Mouse (Mus musculus) hindbrain, embryonic 11.5 days (tissue): Measurements from ENCODE around the gene Srsf3. TPM values are rescaled to one million over a fixed set of nuclear protein-coding genes. Genes with fewer than 3 reads are reported as not detected.
"Not testable (repeated sequence)": the region's sequence is repeated elsewhere in the genome, so short reads cannot be mapped to it uniquely, and the experiment has no call there.

ENCODE experiments used
- ATAC-seq: fragments of 200-750 bp; cut with Nextera tagmentation; 2 replicates; pipeline ENCODE4 v1.8.0; 2017; ENCODE audit warnings: mild to moderate bottlenecking, moderate TSS enrichment, moderate library complexity; ENCODE audit not compliant: low FRiP score
- DNase-seq: peaks from one replicate; pipeline ENCODE4 v3.0.0-alpha.2; 2015; ENCODE audit warnings: low spot score
- H3K27ac ChIP-seq: fragments of 300-500 bp; sonication (generic); 2 replicates; pipeline ENCODE4 v1.5.1; 2014; ENCODE audit warnings: mild to moderate bottlenecking, low read depth, low read length
- H3K27me3 ChIP-seq: fragments of 300-500 bp; sonication (generic); 2 replicates; pipeline ENCODE4 v1.6.1; 2014; ENCODE audit warnings: mild to moderate bottlenecking, low read length, moderate library complexity, mixed read lengths; ENCODE audit not compliant: control insufficient read depth, insufficient read depth
- H3K36me3 ChIP-seq: fragments of 300-500 bp; sonication (generic); 2 replicates; pipeline ENCODE4 v1.6.1; 2014; ENCODE audit warnings: mild to moderate bottlenecking, low read length, moderate library complexity, mixed read lengths; ENCODE audit not compliant: control insufficient read depth, insufficient read depth
- H3K4me1 ChIP-seq: fragments of 300-500 bp; sonication (generic); replicated peaks from 2 replicates; pipeline ENCODE4 v1.6.1; 2014; ENCODE audit warnings: low read length, mixed read lengths; ENCODE audit not compliant: control insufficient read depth, insufficient read depth
- H3K4me2 ChIP-seq: fragments of 300-500 bp; sonication (generic); replicated peaks from 2 replicates; pipeline ENCODE4 v1.6.1; 2014; ENCODE audit warnings: mild to moderate bottlenecking, low read depth, low read length
- H3K4me3 ChIP-seq: fragments of 300-500 bp; sonication (generic); 2 replicates; pipeline ENCODE4 v1.5.1; 2014; ENCODE audit warnings: low read depth, low read length
- H3K9ac ChIP-seq: fragments of 300-500 bp; sonication (generic); 2 replicates; pipeline ENCODE4 v1.6.1; 2014; ENCODE audit warnings: low read depth, low read length
- H3K9me3 ChIP-seq: fragments of 300-500 bp; sonication (generic); 2 replicates; pipeline ENCODE4 v1.6.1; 2016; ENCODE audit warnings: low read length; ENCODE audit not compliant: control insufficient read depth
- WGBS: fragments of 180-500 bp; shearing (Covaris S2); extraction: QIAGEN DNeasy Blood & Tissue Kit; methylation state at CpG from one replicate; pipeline ENCODE4 v1.1.7; 2014; 5-methylcytosine and 5-hydroxymethylcytosine counted together
- polyA plus RNA-seq: library from polyadenylated mRNA; unstranded; fragments of >200 nt; fragmentation: Nextera tagmentation; extraction: Ambion mirVana; gene quantifications from 2 replicates; pipeline ENCODE4 v1.2.1, GENCODE M21; 2014

The Srsf3 gene
- polyA plus RNA-seq, 1 experiment from 2014 or later, result 854 TPM

- DNase-seq (no peak), ATAC-seq (no peak)
- H3K4me1 ChIP-seq, result no peaks in the 10 kb centered on the region
- H3K4me3 ChIP-seq, result peak overlapping the region; percentile 90
- peak overlapping the region; percentile 95 for H3K4me2 ChIP-seq
- peak overlapping the region; percentile 98 for H3K9ac ChIP-seq
- H3K27ac ChIP-seq, result no peak overlapping the region
- WGBS, result 0% methylated on average over 6 of the region's 6 CpGs
- H3K36me3 ChIP-seq, result peaks cover 13% of the 10 kb centered on the region
- H3K27me3 ChIP-seq, result no peaks in the 10 kb centered on the region
- no peaks in the 10 kb centered on the region for H3K9me3 ChIP-seq
These were observed 1.2 kb downstream of the Srsf3 start for GRCm38 (mm10) chr17:29033569-29034061.

GRCm38 (mm10) chr17:29034264-29034663, 1.8 kb downstream of the Srsf3 start:
- Histone ChIP-seq H3K4me1 (no peaks in the 10 kb centered on the region), H3K4me3 (peak overlapping the region; percentile 90), H3K4me2 (peak overlapping the region; percentile 95), H3K9ac (peak overlapping the region; percentile 98), H3K36me3 (peaks cover 14% of the 10 kb centered on the region), H3K27me3 (no peaks in the 10 kb centered on the region), H3K9me3 (no peaks in the 10 kb centered on the region), H3K27ac (no peak overlapping the region)
- DNase-seq (no peak), ATAC-seq (no peak)

- H3K4me3 ChIP-seq, result peak overlapping the region; percentile 90
- H3K9ac ChIP-seq, result no peak overlapping the region
- no peaks in the 10 kb centered on the region for H3K27me3 ChIP-seq
- H3K36me3 ChIP-seq, result peaks cover 23% of the 10 kb centered on the region
- H3K4me1 ChIP-seq, result no peaks in the 10 kb centered on the region
- DNase-seq (no peak), ATAC-seq (no peak)
- no peaks in the 10 kb centered on the region for H3K9me3 ChIP-seq
- H3K27ac ChIP-seq, result no peak overlapping the region
- H3K4me2 ChIP-seq, result peak overlapping the region; percentile 95
These were observed 3.1 kb downstream of the Srsf3 start for GRCm38 (mm10) chr17:29035506-29035905.

- Histone ChIP-seq H3K9me3 (no peaks in the 10 kb centered on the region), H3K9ac (no peak overlapping the region), H3K4me2 (no peak overlapping the region), H3K36me3 (peaks cover 36% of the 10 kb centered on the region), H3K27ac (no peak overlapping the region), H3K27me3 (no peaks in the 10 kb centered on the region), H3K4me1 (no peaks in the 10 kb centered on the region), H3K4me3 (no peak overlapping the region)
- no peak for DNase-seq
- ATAC-seq, result no peak
- WGBS, result 80% methylated on average over 11 of the region's 11 CpGs
These were observed 6.9 kb downstream of the Srsf3 start for GRCm38 (mm10) chr17:29039351-29039750.

GRCm38 (mm10) chr17:29041632-29042031, 9.2 kb downstream of the Srsf3 start:
- not testable (repeated sequence) for ATAC-seq, H3K4me1 ChIP-seq, H3K9ac ChIP-seq, H3K4me3 ChIP-seq, H3K9me3 ChIP-seq, DNase-seq, H3K27me3 ChIP-seq, H3K27ac ChIP-seq, H3K4me2 ChIP-seq
- H3K36me3 ChIP-seq, result peaks cover 38% of the 10 kb centered on the region
- WGBS, result 92% methylated on average over 3 of the region's 3 CpGs

- H3K4me2 ChIP-seq, result no peak overlapping the region
- peaks cover 35% of the 10 kb centered on the region for H3K36me3 ChIP-seq
- H3K9me3 ChIP-seq, result no peaks in the 10 kb centered on the region
- H3K4me1 ChIP-seq, result no peaks in the 10 kb centered on the region
- DNase-seq, result no peak
- H3K27me3 ChIP-seq, result no peaks in the 10 kb centered on the region
- H3K9ac ChIP-seq, result no peak overlapping the region
- H3K4me3 ChIP-seq, result no peak overlapping the region
- H3K27ac ChIP-seq, result no peak overlapping the region
- no peak for ATAC-seq
These were observed 10.1 kb downstream of the Srsf3 start for GRCm38 (mm10) chr17:29042569-29042968.

GRCm38 (mm10) chr17:29043583-29043982, 11.2 kb downstream of the Srsf3 start:
- Histone ChIP-seq H3K4me2 (no peak overlapping the region), H3K36me3 (peaks cover 29% of the 10 kb centered on the region), H3K4me1 (no peaks in the 10 kb centered on the region), H3K4me3 (no peak overlapping the region), H3K27ac (no peak overlapping the region), H3K27me3 (no peaks in the 10 kb centered on the region), H3K9me3 (no peaks in the 10 kb centered on the region), H3K9ac (no peak overlapping the region)
- 94% methylated on average over 3 of the region's 3 CpGs for WGBS
- DNase-seq (no peak), ATAC-seq (no peak)

GRCm38 (mm10) chr17:29044146-29044924, 11.9 kb downstream of the Srsf3 start:
- H3K27ac ChIP-seq, result no peak overlapping the region
- WGBS, result 88% methylated on average over 6 of the region's 6 CpGs
- peak; percentile 44 for DNase-seq

GRCm38 (mm10) chr17:29044925-29045319, 12.5 kb downstream of the Srsf3 start:
- no peaks in the 10 kb centered on the region for H3K27me3 ChIP-seq
- 72% methylated on average over 1 of the region's 1 CpGs for WGBS
- peak; percentile 59 for DNase-seq
- no peak overlapping the region for H3K9ac ChIP-seq
- H3K27ac ChIP-seq, result no peak overlapping the region
- no peaks in the 10 kb centered on the region for H3K4me1 ChIP-seq
- H3K4me2 ChIP-seq, result no peak overlapping the region
- no peak overlapping the region for H3K4me3 ChIP-seq
- ATAC-seq, result no peak
- peaks cover 21% of the 10 kb centered on the region for H3K36me3 ChIP-seq
- H3K9me3 ChIP-seq, result no peaks in the 10 kb centered on the region

More at GRCm38 (mm10) chr17:29044146-29044924, 11.9 kb downstream of the Srsf3 start:
- Histone ChIP-seq H3K36me3 (peaks cover 27% of the 10 kb centered on the region), H3K4me2 (no peak overlapping the region), H3K4me1 (no peaks in the 10 kb centered on the region), H3K4me3 (no peak overlapping the region), H3K9me3 (no peaks in the 10 kb centered on the region), H3K9ac (no peak overlapping the region), H3K27me3 (no peaks in the 10 kb centered on the region)
- ATAC-seq, result peak; percentile 44; the same call in 1 of the 2 replicates
